Mouse (Mus musculus) hindbrain, embryonic 11.5 days (tissue): ENCODE measurements around the gene Morf4l1. TPM values are rescaled to one million over a fixed set of nuclear protein-coding genes. Genes with fewer than 3 reads are reported as not detected.
"Not testable (repeated sequence)": the region's sequence is repeated elsewhere in the genome, so short reads cannot be mapped to it uniquely, and the experiment has no call there.

Experiments used
- ATAC-seq: fragments of 200-750 bp; cut with Nextera tagmentation; 2 replicates; pipeline ENCODE4 v1.8.0; 2017; ENCODE audit warnings: mild to moderate bottlenecking, moderate TSS enrichment, moderate library complexity; ENCODE audit not compliant: low FRiP score
- DNase-seq: peaks from one replicate; pipeline ENCODE4 v3.0.0-alpha.2; 2015; ENCODE audit warnings: low spot score
- H3K27ac ChIP-seq: fragments of 300-500 bp; sonication (generic); 2 replicates; pipeline ENCODE4 v1.5.1; 2014; ENCODE audit warnings: mild to moderate bottlenecking, low read depth, low read length
- H3K27me3 ChIP-seq: fragments of 300-500 bp; sonication (generic); 2 replicates; pipeline ENCODE4 v1.6.1; 2014; ENCODE audit warnings: mild to moderate bottlenecking, low read length, moderate library complexity, mixed read lengths; ENCODE audit not compliant: control insufficient read depth, insufficient read depth
- H3K36me3 ChIP-seq: fragments of 300-500 bp; sonication (generic); 2 replicates; pipeline ENCODE4 v1.6.1; 2014; ENCODE audit warnings: mild to moderate bottlenecking, low read length, moderate library complexity, mixed read lengths; ENCODE audit not compliant: control insufficient read depth, insufficient read depth
- H3K4me1 ChIP-seq: fragments of 300-500 bp; sonication (generic); replicated peaks from 2 replicates; pipeline ENCODE4 v1.6.1; 2014; ENCODE audit warnings: low read length, mixed read lengths; ENCODE audit not compliant: control insufficient read depth, insufficient read depth
- H3K4me2 ChIP-seq: fragments of 300-500 bp; sonication (generic); replicated peaks from 2 replicates; pipeline ENCODE4 v1.6.1; 2014; ENCODE audit warnings: mild to moderate bottlenecking, low read depth, low read length
- H3K4me3 ChIP-seq: fragments of 300-500 bp; sonication (generic); 2 replicates; pipeline ENCODE4 v1.5.1; 2014; ENCODE audit warnings: low read depth, low read length
- H3K9ac ChIP-seq: fragments of 300-500 bp; sonication (generic); 2 replicates; pipeline ENCODE4 v1.6.1; 2014; ENCODE audit warnings: low read depth, low read length
- H3K9me3 ChIP-seq: fragments of 300-500 bp; sonication (generic); 2 replicates; pipeline ENCODE4 v1.6.1; 2016; ENCODE audit warnings: low read length; ENCODE audit not compliant: control insufficient read depth
- WGBS: fragments of 180-500 bp; shearing (Covaris S2); extraction: QIAGEN DNeasy Blood & Tissue Kit; methylation state at CpG from one replicate; pipeline ENCODE4 v1.1.7; 2014; 5-methylcytosine and 5-hydroxymethylcytosine counted together
- polyA plus RNA-seq: library from polyadenylated mRNA; unstranded; fragments of >200 nt; fragmentation: Nextera tagmentation; extraction: Ambion mirVana; gene quantifications from 2 replicates; pipeline ENCODE4 v1.2.1, GENCODE M21; 2014

Morf4l1 gene
- polyA plus RNA-seq, 1 experiment from 2014 or later = 533 TPM

DNA sequence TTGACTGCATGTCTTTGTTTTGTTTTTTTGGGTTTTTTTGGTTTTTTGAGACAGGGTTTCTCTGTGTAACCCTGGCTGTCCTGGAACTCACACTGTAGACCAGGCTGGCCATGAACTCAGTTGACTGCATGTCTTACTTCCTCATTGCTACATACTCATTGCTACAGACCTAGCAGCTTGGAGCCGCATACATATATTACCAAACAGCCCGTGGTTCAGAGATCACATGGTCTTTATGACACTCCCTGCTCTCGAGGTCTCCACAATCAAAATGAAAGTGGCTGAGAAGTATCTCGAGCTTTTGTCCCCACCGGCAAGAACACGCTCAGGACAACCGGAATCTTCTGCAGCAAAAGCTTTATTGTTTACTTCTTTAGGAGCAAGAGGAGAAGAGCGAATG is 71.7 kb downstream of the Morf4l1 start:
- WGBS = 95% methylated on average over 8 of the region's 8 CpGs
- not testable (repeated sequence) for H3K9me3 ChIP-seq, H3K9ac ChIP-seq, H3K4me2 ChIP-seq, ATAC-seq, H3K4me1 ChIP-seq, DNase-seq, H3K4me3 ChIP-seq, H3K27ac ChIP-seq, H3K27me3 ChIP-seq, H3K36me3 ChIP-seq

Other genes starting within 250 kb of the Morf4l1 start
- 0.15 and 0.35 TPM in 2 replicates for gene Rasgrf1, start 204.9 kb downstream of the Morf4l1 start, polyA plus RNA-seq
- 11.1 and 11.6 TPM in 2 replicates for gene Ctsh, start 60.6 kb downstream of the Morf4l1 start, polyA plus RNA-seq
- gene Adamts7, start 48.3 kb upstream of the Morf4l1 start, polyA plus RNA-seq = 10.3 and 10.4 TPM in 2 replicates
- 8.0 and 9.1 TPM in 2 replicates for gene Tbc1d2b, start 156.0 kb upstream of the Morf4l1 start, polyA plus RNA-seq